Mouse (Mus musculus): Measurements from ENCODE around the gene Gm28635. TPM values are rescaled to one million over a fixed set of nuclear protein-coding genes. Genes with fewer than 3 reads are reported as not detected.

Gm28635 gene
- polyA plus RNA-seq, 1 experiment from 2014 or later = not detected

- Histone ChIP-seq H3K4me3 (ENCODE audit: low read depth, low read length) (peak within 1 kb of the TSS; percentile 84), H3K27ac (ENCODE audit: low read depth, low read length) (peak within 1 kb of the TSS; percentile 91), H3K27me3 (replicated peaks; ENCODE audit: control insufficient read depth, insufficient read depth, low read length) (no peaks in the 10 kb centered on the region), H3K9me3 (replicated peaks; ENCODE audit: control insufficient read depth, low read length) (no peaks in the 10 kb centered on the region), H3K4me2 (ENCODE audit: low read length) (peak within 1 kb of the TSS; percentile 72), H3K36me3 (ENCODE audit: control insufficient read depth, insufficient read depth, low read length) (peaks cover 47% of the 10 kb centered on the region), H3K4me1 (ENCODE audit: control insufficient read depth, insufficient read depth, low read length) (peaks cover 8% of the 10 kb centered on the region; the same call in 1 of the 2 replicates), H3K9ac (ENCODE audit: low read length) (peak within 1 kb of the TSS; percentile 89)
- ATAC-seq (peak; percentile 98), DNase-seq (ENCODE audit: low spot score) (peak; percentile 99)
- WGBS = under 1% methylated on average over 20 of the region's 20 CpGs
Observed at GRCm38 (mm10) chr2:84670569-84670933, 7.3 kb downstream of the Gm28635 start, which contains the start of gene Selenoh. Gene Selenoh, minus strand, starts transcription at chr2:84670770.

GRCm38 (mm10) chr2:84669828-84670568, 7.8 kb downstream of the Gm28635 start:
- peak; percentile 76 for ATAC-seq
- peaks cover 42% of the 10 kb centered on the region for H3K36me3 ChIP-seq (ENCODE audit: control insufficient read depth, insufficient read depth, low read length)
- peak; percentile 28 for DNase-seq (ENCODE audit: low spot score)
- peak overlapping the region; percentile 84 for H3K4me3 ChIP-seq (ENCODE audit: low read depth, low read length)
- peak overlapping the region; percentile 89 for H3K9ac ChIP-seq (ENCODE audit: low read length)
- no peaks in the 10 kb centered on the region for H3K9me3 ChIP-seq (replicated peaks; ENCODE audit: control insufficient read depth, low read length)
- H3K4me1 ChIP-seq (ENCODE audit: control insufficient read depth, insufficient read depth, low read length) = peaks cover 8% of the 10 kb centered on the region; the same call in 1 of the 2 replicates
- peak overlapping the region; percentile 72 for H3K4me2 ChIP-seq (ENCODE audit: low read length)
- peak overlapping the region; percentile 91 for H3K27ac ChIP-seq (ENCODE audit: low read depth, low read length)
- WGBS = 1% methylated on average over 39 of the region's 39 CpGs
- H3K27me3 ChIP-seq (replicated peaks; ENCODE audit: control insufficient read depth, insufficient read depth, low read length) = no peaks in the 10 kb centered on the region

GRCm38 (mm10) chr2:84666081-84666480, 11.8 kb downstream of the Gm28635 start:
- WGBS = 70% methylated on average over 12 of the region's 12 CpGs
- ATAC-seq = no peak
- no peak overlapping the region for H3K27ac ChIP-seq (ENCODE audit: low read depth, low read length)

GRCm38 (mm10) chr2:84662866-84663265, 15.0 kb downstream of the Gm28635 start:
- Histone ChIP-seq H3K9ac (ENCODE audit: low read length) (no peak overlapping the region), H3K27me3 (replicated peaks; ENCODE audit: control insufficient read depth, insufficient read depth, low read length) (no peaks in the 10 kb centered on the region), H3K4me3 (ENCODE audit: low read depth, low read length) (no peak overlapping the region), H3K4me1 (ENCODE audit: control insufficient read depth, insufficient read depth, low read length) (no peaks in the 10 kb centered on the region), H3K27ac (ENCODE audit: low read depth, low read length) (no peak overlapping the region), H3K4me2 (ENCODE audit: low read length) (no peak overlapping the region), H3K9me3 (replicated peaks; ENCODE audit: control insufficient read depth, low read length) (no peaks in the 10 kb centered on the region), H3K36me3 (ENCODE audit: control insufficient read depth, insufficient read depth, low read length) (peaks cover 4% of the 10 kb centered on the region; the same call in 1 of the 2 replicates)
- ATAC-seq (no peak), DNase-seq (ENCODE audit: low spot score) (peak; percentile 52)
- WGBS = 33% methylated on average over 2 of the region's 2 CpGs

More at GRCm38 (mm10) chr2:84666081-84666480, 11.8 kb downstream of the Gm28635 start:
- Histone ChIP-seq H3K4me2 (ENCODE audit: low read length) (no peak overlapping the region), H3K4me3 (ENCODE audit: low read depth, low read length) (no peak overlapping the region), H3K27me3 (replicated peaks; ENCODE audit: control insufficient read depth, insufficient read depth, low read length) (no peaks in the 10 kb centered on the region), H3K4me1 (ENCODE audit: control insufficient read depth, insufficient read depth, low read length) (peaks cover 8% of the 10 kb centered on the region; the same call in 1 of the 2 replicates), H3K36me3 (ENCODE audit: control insufficient read depth, insufficient read depth, low read length) (peaks cover 17% of the 10 kb centered on the region), H3K9me3 (replicated peaks; ENCODE audit: control insufficient read depth, low read length) (no peaks in the 10 kb centered on the region), H3K9ac (ENCODE audit: low read length) (no peak overlapping the region)
- DNase-seq (ENCODE audit: low spot score) = no peak

GRCm38 (mm10) chr2:84660253-84660652, 17.6 kb downstream of the Gm28635 start:
- no peak for ATAC-seq
- H3K27me3 ChIP-seq (replicated peaks; ENCODE audit: control insufficient read depth, insufficient read depth, low read length) = no peaks in the 10 kb centered on the region
- H3K27ac ChIP-seq (ENCODE audit: low read depth, low read length) = no peak overlapping the region
- no peaks in the 10 kb centered on the region for H3K36me3 ChIP-seq (ENCODE audit: control insufficient read depth, insufficient read depth, low read length)
- no peaks in the 10 kb centered on the region for H3K4me1 ChIP-seq (ENCODE audit: control insufficient read depth, insufficient read depth, low read length)
- H3K9me3 ChIP-seq (replicated peaks; ENCODE audit: control insufficient read depth, low read length) = no peaks in the 10 kb centered on the region
- no peak for DNase-seq (ENCODE audit: low spot score)
- no peak overlapping the region for H3K9ac ChIP-seq (ENCODE audit: low read length)
- no peak overlapping the region for H3K4me3 ChIP-seq (ENCODE audit: low read depth, low read length)
- 71% methylated on average over 3 of the region's 3 CpGs for WGBS
- no peak overlapping the region for H3K4me2 ChIP-seq (ENCODE audit: low read length)

- no peak within 1 kb of the TSS for H3K4me2 ChIP-seq (ENCODE audit: low read length)
- no peak within 1 kb of the TSS for H3K9ac ChIP-seq (ENCODE audit: low read length)
- ATAC-seq (no peak), DNase-seq (ENCODE audit: low spot score) (no peak)
- H3K36me3 ChIP-seq (ENCODE audit: control insufficient read depth, insufficient read depth, low read length) = no peaks in the 10 kb centered on the region
- no peaks in the 10 kb centered on the region for H3K27me3 ChIP-seq (replicated peaks; ENCODE audit: control insufficient read depth, insufficient read depth, low read length)
- no peak within 1 kb of the TSS for H3K4me3 ChIP-seq (ENCODE audit: low read depth, low read length)
- 94% methylated on average over 32 of the region's 32 CpGs for WGBS
- no peaks in the 10 kb centered on the region for H3K4me1 ChIP-seq (ENCODE audit: control insufficient read depth, insufficient read depth, low read length)
- no peaks in the 10 kb centered on the region for H3K9me3 ChIP-seq (replicated peaks; ENCODE audit: control insufficient read depth, low read length)
- H3K27ac ChIP-seq (ENCODE audit: low read depth, low read length) = no peak within 1 kb of the TSS
Observed at GRCm38 (mm10) chr2:84658806-84659205, 19.0 kb downstream of the Gm28635 start, which contains the start of gene Btbd18. Gene Btbd18, plus strand, starts transcription at chr2:84659079.

- H3K4me2 ChIP-seq (ENCODE audit: low read length) = no peak overlapping the region
- H3K36me3 ChIP-seq (ENCODE audit: control insufficient read depth, insufficient read depth, low read length) = no peaks in the 10 kb centered on the region
- H3K9ac ChIP-seq (ENCODE audit: low read length) = no peak overlapping the region
- H3K27me3 ChIP-seq (replicated peaks; ENCODE audit: control insufficient read depth, insufficient read depth, low read length) = no peaks in the 10 kb centered on the region
- H3K27ac ChIP-seq (ENCODE audit: low read depth, low read length) = no peak overlapping the region
- no peaks in the 10 kb centered on the region for H3K9me3 ChIP-seq (replicated peaks; ENCODE audit: control insufficient read depth, low read length)
- 71% methylated on average over 1 of the region's 1 CpGs for WGBS
- no peak for DNase-seq (ENCODE audit: low spot score)
- H3K4me1 ChIP-seq (ENCODE audit: control insufficient read depth, insufficient read depth, low read length) = no peaks in the 10 kb centered on the region
- ATAC-seq = no peak
- H3K4me3 ChIP-seq (ENCODE audit: low read depth, low read length) = no peak overlapping the region
Observed at GRCm38 (mm10) chr2:84655864-84656263, 22.0 kb downstream of the Gm28635 start.

- Histone ChIP-seq H3K4me1 (ENCODE audit: control insufficient read depth, insufficient read depth, low read length) (no peaks in the 10 kb centered on the region), H3K36me3 (ENCODE audit: control insufficient read depth, insufficient read depth, low read length) (no peaks in the 10 kb centered on the region), H3K9me3 (replicated peaks; ENCODE audit: control insufficient read depth, low read length) (no peaks in the 10 kb centered on the region), H3K27me3 (replicated peaks; ENCODE audit: control insufficient read depth, insufficient read depth, low read length) (no peaks in the 10 kb centered on the region), H3K27ac (ENCODE audit: low read depth, low read length) (no peak overlapping the region), H3K4me3 (ENCODE audit: low read depth, low read length) (no peak overlapping the region), H3K9ac (ENCODE audit: low read length) (no peak overlapping the region), H3K4me2 (ENCODE audit: low read length) (no peak overlapping the region)
- DNase-seq (ENCODE audit: low spot score) (no peak), ATAC-seq (no peak)
Observed at GRCm38 (mm10) chr2:84653354-84653753, 24.5 kb downstream of the Gm28635 start.
